Mouse (Mus musculus) kidney, embryonic 15.5 days (tissue): ENCODE data around the gene Limd2. TPM values are rescaled to one million over a fixed set of nuclear protein-coding genes. Genes with fewer than 3 reads are reported as not detected.

Source experiments
- ATAC-seq: fragments of 200-750 bp; cut with Nextera tagmentation; replicated peaks from 2 replicates; pipeline ENCODE4 v1.8.0; 2017; ENCODE audit warnings: moderate TSS enrichment; ENCODE audit not compliant: low FRiP score
- H3K27ac ChIP-seq: fragments of 300-500 bp; sonication (generic); 2 replicates; pipeline ENCODE4 v1.5.1; 2015; ENCODE audit warnings: mild to moderate bottlenecking, inconsistent platforms
- H3K27me3 ChIP-seq: fragments of 300-500 bp; sonication (generic); 2 replicates; pipeline ENCODE4 v1.6.1; 2015; ENCODE audit warnings: inconsistent platforms
- H3K36me3 ChIP-seq: fragments of 300-500 bp; sonication (generic); 2 replicates; pipeline ENCODE4 v1.6.1; 2015; ENCODE audit warnings: inconsistent platforms
- H3K4me1 ChIP-seq: fragments of 300-500 bp; sonication (generic); 2 replicates; pipeline ENCODE4 v1.6.1; 2015; ENCODE audit warnings: inconsistent platforms
- H3K4me2 ChIP-seq: fragments of 300-500 bp; sonication (generic); 2 replicates; pipeline ENCODE4 v1.6.1; 2015; ENCODE audit warnings: moderate library complexity, mild to moderate bottlenecking, inconsistent platforms
- H3K4me3 ChIP-seq: fragments of 300-500 bp; sonication (generic); replicated peaks from 2 replicates; pipeline ENCODE4 v1.5.1; 2015; ENCODE audit warnings: mild to moderate bottlenecking, inconsistent platforms
- H3K9ac ChIP-seq: fragments of 300-500 bp; sonication (generic); 2 replicates; pipeline ENCODE4 v1.6.1; 2015; ENCODE audit warnings: mild to moderate bottlenecking, inconsistent platforms
- H3K9me3 ChIP-seq: fragments of 300-500 bp; sonication (generic); replicated peaks from 2 replicates; pipeline ENCODE4 v1.6.1; 2016; ENCODE audit warnings: inconsistent platforms
- WGBS: fragments of 180-500 bp; shearing (Covaris S2); methylation state at CpG from one replicate; pipeline ENCODE4 v1.1.7; 2015; ENCODE audit warnings: mixed read lengths; 5-methylcytosine and 5-hydroxymethylcytosine counted together
- polyA plus RNA-seq: library from polyadenylated mRNA; unstranded; fragments of >200 nt; fragmentation: Nextera tagmentation; extraction: Ambion mirVana; gene quantifications from 2 replicates; pipeline ENCODE4 v1.2.1, GENCODE M21; 2015

Limd2 gene
- polyA plus RNA-seq, 1 experiment from 2014 or later, result 217 TPM

GRCm38 (mm10) chr11:106164601-106165180 lies 4.0 kb upstream of the Limd2 start:
- no peaks in the 10 kb centered on the region for H3K9me3 ChIP-seq
- peaks cover 56% of the 10 kb centered on the region for H3K36me3 ChIP-seq
- whole genome bisulfite sequencing, result 85% methylated on average over 16 of the region's 16 CpGs
- H3K9ac ChIP-seq, result no peak overlapping the region
- no peak overlapping the region for H3K27ac ChIP-seq
- H3K4me3 ChIP-seq, result no peak overlapping the region
- H3K4me1 ChIP-seq, result peaks cover 13% of the 10 kb centered on the region
- no peak for ATAC-seq
- no peak overlapping the region for H3K4me2 ChIP-seq
- H3K27me3 ChIP-seq, result no peaks in the 10 kb centered on the region

- 73% methylated on average over 4 of the region's 4 CpGs for WGBS
- H3K4me1 ChIP-seq, result peaks cover 23% of the 10 kb centered on the region
- H3K27me3 ChIP-seq, result no peaks in the 10 kb centered on the region
- H3K4me3 ChIP-seq, result no peak overlapping the region
- H3K4me2 ChIP-seq, result no peak overlapping the region
- no peaks in the 10 kb centered on the region for H3K9me3 ChIP-seq
- peak overlapping the region; percentile 59 for H3K27ac ChIP-seq
- ATAC-seq, result no peak
- no peak overlapping the region for H3K9ac ChIP-seq
- H3K36me3 ChIP-seq, result peaks cover 49% of the 10 kb centered on the region
Measured at GRCm38 (mm10) chr11:106163546-106163945, 2.9 kb upstream of the Limd2 start.

GRCm38 (mm10) chr11:106162237-106162636 lies 1.6 kb upstream of the Limd2 start:
- no peaks in the 10 kb centered on the region for H3K9me3 ChIP-seq
- WGBS, result 57% methylated on average over 2 of the region's 2 CpGs
- H3K4me3 ChIP-seq, result no peak overlapping the region
- peaks cover 48% of the 10 kb centered on the region for H3K36me3 ChIP-seq
- no peak overlapping the region for H3K27ac ChIP-seq
- H3K27me3 ChIP-seq, result no peaks in the 10 kb centered on the region
- no peak overlapping the region for H3K9ac ChIP-seq
- peaks cover 32% of the 10 kb centered on the region for H3K4me1 ChIP-seq
- no peak for ATAC-seq
- H3K4me2 ChIP-seq, result no peak overlapping the region

- no peaks in the 10 kb centered on the region for H3K9me3 ChIP-seq
- peaks cover 36% of the 10 kb centered on the region for H3K4me1 ChIP-seq
- ATAC-seq, result peak; percentile 74
- peak overlapping the region; percentile 94 for H3K4me3 ChIP-seq
- H3K9ac ChIP-seq, result peak overlapping the region; percentile 91
- peaks cover 48% of the 10 kb centered on the region for H3K36me3 ChIP-seq
- under 1% methylated on average over 87 of the region's 106 CpGs for WGBS
- no peaks in the 10 kb centered on the region for H3K27me3 ChIP-seq
- H3K27ac ChIP-seq, result peak overlapping the region; percentile 96
- peak overlapping the region; percentile 91 for H3K4me2 ChIP-seq
Measured at GRCm38 (mm10) chr11:106159921-106160840, 479 bp downstream of the Limd2 start.

GRCm38 (mm10) chr11:106159216-106159920 lies 1.3 kb downstream of the Limd2 start:
- H3K9me3 ChIP-seq, result no peaks in the 10 kb centered on the region
- peak overlapping the region; percentile 96 for H3K27ac ChIP-seq
- H3K4me1 ChIP-seq, result peaks cover 36% of the 10 kb centered on the region
- ATAC-seq, result peak; percentile 66
- no peaks in the 10 kb centered on the region for H3K27me3 ChIP-seq
- H3K4me2 ChIP-seq, result peak overlapping the region; percentile 91
- WGBS, result 0% methylated on average over 21 of the region's 25 CpGs
- H3K36me3 ChIP-seq, result peaks cover 48% of the 10 kb centered on the region
- peak overlapping the region; percentile 94 for H3K4me3 ChIP-seq
- peak overlapping the region; percentile 91 for H3K9ac ChIP-seq

GRCm38 (mm10) chr11:106158930-106159215 lies 1.8 kb downstream of the Limd2 start:
- Histone ChIP-seq H3K4me3 (peak overlapping the region; percentile 94), H3K36me3 (peaks cover 48% of the 10 kb centered on the region), H3K9ac (peak overlapping the region; percentile 91), H3K4me1 (peaks cover 36% of the 10 kb centered on the region), H3K4me2 (peak overlapping the region; percentile 91), H3K27ac (peak overlapping the region; percentile 96), H3K27me3 (no peaks in the 10 kb centered on the region), H3K9me3 (no peaks in the 10 kb centered on the region)
- WGBS, result 34% methylated on average over 9 of the region's 9 CpGs
- peak; percentile 14 for ATAC-seq

- H3K36me3 ChIP-seq, result peaks cover 49% of the 10 kb centered on the region
- H3K9me3 ChIP-seq, result no peaks in the 10 kb centered on the region
- peaks cover 36% of the 10 kb centered on the region for H3K4me1 ChIP-seq
- 54% methylated on average over 14 of the region's 14 CpGs for WGBS
- no peaks in the 10 kb centered on the region for H3K27me3 ChIP-seq
- H3K4me3 ChIP-seq, result peak overlapping the region; percentile 94
- H3K9ac ChIP-seq, result peak overlapping the region; percentile 91
- ATAC-seq, result no peak
- H3K27ac ChIP-seq, result peak overlapping the region; percentile 96
- peak overlapping the region; percentile 91 for H3K4me2 ChIP-seq
Measured at GRCm38 (mm10) chr11:106158081-106158929, 2.4 kb downstream of the Limd2 start.

- no peak overlapping the region for H3K9ac ChIP-seq
- H3K9me3 ChIP-seq, result no peaks in the 10 kb centered on the region
- H3K4me1 ChIP-seq, result peaks cover 36% of the 10 kb centered on the region
- H3K4me2 ChIP-seq, result no peak overlapping the region
- no peak overlapping the region for H3K4me3 ChIP-seq
- no peaks in the 10 kb centered on the region for H3K27me3 ChIP-seq
- peaks cover 60% of the 10 kb centered on the region for H3K36me3 ChIP-seq
- H3K27ac ChIP-seq, result no peak overlapping the region
- WGBS, result 84% methylated on average over 7 of the region's 7 CpGs
- no peak for ATAC-seq
Measured at GRCm38 (mm10) chr11:106157154-106157553, 3.5 kb downstream of the Limd2 start.

- no peaks in the 10 kb centered on the region for H3K9me3 ChIP-seq
- no peak overlapping the region for H3K9ac ChIP-seq
- no peak overlapping the region for H3K27ac ChIP-seq
- no peaks in the 10 kb centered on the region for H3K27me3 ChIP-seq
- H3K4me1 ChIP-seq, result peaks cover 31% of the 10 kb centered on the region
- H3K4me2 ChIP-seq, result no peak overlapping the region
- peaks cover 69% of the 10 kb centered on the region for H3K36me3 ChIP-seq
- WGBS, result 79% methylated on average over 1 of the region's 1 CpGs
- H3K4me3 ChIP-seq, result no peak overlapping the region
- no peak for ATAC-seq
Measured at GRCm38 (mm10) chr11:106156257-106156656, 4.4 kb downstream of the Limd2 start.

- WGBS, result 55% methylated on average over 3 of the region's 3 CpGs
- Histone ChIP-seq H3K4me1 (peaks cover 26% of the 10 kb centered on the region), H3K9ac (no peak overlapping the region), H3K4me2 (no peak overlapping the region), H3K27me3 (no peaks in the 10 kb centered on the region), H3K4me3 (no peak overlapping the region), H3K27ac (no peak overlapping the region), H3K36me3 (peaks cover 74% of the 10 kb centered on the region), H3K9me3 (no peaks in the 10 kb centered on the region)
- no peak for ATAC-seq
Measured at GRCm38 (mm10) chr11:106155761-106156160, 4.9 kb downstream of the Limd2 start.

- Histone ChIP-seq H3K27ac (no peak overlapping the region), H3K9me3 (no peaks in the 10 kb centered on the region), H3K4me3 (no peak overlapping the region), H3K27me3 (no peaks in the 10 kb centered on the region), H3K4me1 (peaks cover 23% of the 10 kb centered on the region), H3K4me2 (no peak overlapping the region), H3K9ac (no peak overlapping the region), H3K36me3 (peaks cover 84% of the 10 kb centered on the region)
- 61% methylated on average over 2 of the region's 2 CpGs for WGBS
- ATAC-seq, result no peak
Measured at GRCm38 (mm10) chr11:106154770-106155169, 5.9 kb downstream of the Limd2 start.
